Mouse (Mus musculus) cerebellum, postnatal 14 days (tissue): ENCODE measurements around the gene Tst.
A peak's percentile ranks its signal among the peaks of the same experiment; 100 is the strongest.

Source experiments
- DNase-seq, 2 experiments: peaks; one replicate each; pipeline ENCODE4 v3.0.0; 2021; ENCODE audit warnings: mixed read lengths in 2 of 2

The Tst gene

DNA sequence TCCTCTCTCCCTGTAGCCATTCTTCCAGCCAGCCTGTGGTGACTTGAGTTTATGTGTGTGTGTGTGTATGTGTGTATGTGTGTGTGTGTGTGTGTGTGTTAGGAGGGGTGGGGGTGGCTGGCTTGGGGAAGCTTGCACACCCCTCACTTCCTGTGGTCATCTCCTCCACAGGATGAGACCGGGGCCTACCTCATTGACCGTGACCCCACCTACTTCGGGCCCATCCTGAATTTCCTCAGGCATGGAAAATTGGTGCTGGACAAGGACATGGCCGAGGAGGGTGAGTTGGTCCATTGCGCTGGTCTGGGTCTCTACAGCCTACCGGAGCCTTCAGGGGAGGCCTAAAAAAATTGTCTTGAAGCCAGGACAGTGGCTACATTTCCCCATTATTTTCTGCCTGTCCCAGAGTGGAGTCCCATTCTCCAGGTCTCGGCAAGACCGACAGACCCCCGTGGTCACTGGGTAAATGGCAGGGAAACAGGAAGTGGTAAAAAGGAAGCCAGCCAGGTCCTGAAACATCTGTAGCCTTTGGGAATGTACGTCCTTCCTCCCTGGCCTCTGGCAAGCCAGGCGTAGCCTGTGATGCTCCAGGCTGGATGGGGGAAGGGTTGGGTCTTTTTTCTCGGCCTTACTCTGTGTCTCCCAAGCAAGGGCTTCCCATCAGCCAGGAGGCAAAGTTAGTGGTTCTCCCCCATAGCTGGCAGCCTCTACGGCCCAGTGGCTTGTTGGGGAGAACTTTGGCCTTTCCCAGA, 24.3 kb upstream of the Tst start:
- DNase-seq: no peak

- no peak for DNase-seq
Measured at GRCm38 (mm10) chr15:78429139-78429459, 23.4 kb upstream of the Tst start.

DNA sequence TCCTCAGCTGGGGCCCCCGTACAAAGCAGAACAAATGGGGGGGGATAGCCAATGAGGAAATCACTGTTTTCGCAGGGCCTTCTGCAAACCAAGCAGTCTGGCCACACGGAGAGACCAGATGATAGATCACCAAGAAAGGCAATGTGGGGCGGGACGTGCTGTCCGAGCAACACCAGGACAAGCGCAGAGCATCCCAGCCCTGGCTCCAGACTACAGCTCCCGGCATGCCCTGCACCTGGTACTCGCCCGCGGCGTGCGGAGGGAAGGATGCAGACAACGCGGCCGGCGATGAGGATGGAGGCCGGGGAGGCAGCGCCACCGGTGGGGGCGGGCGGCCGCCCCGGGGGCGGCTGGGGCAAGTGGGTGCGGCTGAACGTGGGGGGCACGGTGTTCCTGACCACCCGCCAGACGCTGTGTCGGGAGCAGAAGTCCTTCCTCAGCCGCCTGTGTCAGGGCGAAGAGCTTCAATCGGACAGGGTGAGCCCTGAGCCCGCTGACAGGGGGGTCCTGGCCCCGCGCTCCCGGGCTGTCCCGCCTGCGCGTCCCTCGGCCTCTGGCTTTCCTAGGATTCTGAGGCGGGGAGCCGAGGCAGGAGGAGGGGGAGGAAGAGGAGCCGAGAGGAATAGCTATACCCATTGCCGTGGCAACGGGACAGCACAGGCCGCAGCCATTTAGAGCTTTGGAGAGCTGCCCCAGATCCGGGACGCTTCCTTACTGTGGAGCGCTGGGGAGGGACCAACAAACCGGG, 22.9 kb upstream of the Tst start, which contains the start of gene Kctd17:
Gene Kctd17 (plus strand): TSS at position 174 of the 748 bp plus-strand sequence.
- DNase-seq: peak; percentile 85 to 87

- no peak for DNase-seq
Measured at GRCm38 (mm10) chr15:78425230-78425629, 19.5 kb upstream of the Tst start.

GRCm38 (mm10) chr15:78424507-78424906, 18.8 kb upstream of the Tst start:
- DNase-seq: no peak

DNA sequence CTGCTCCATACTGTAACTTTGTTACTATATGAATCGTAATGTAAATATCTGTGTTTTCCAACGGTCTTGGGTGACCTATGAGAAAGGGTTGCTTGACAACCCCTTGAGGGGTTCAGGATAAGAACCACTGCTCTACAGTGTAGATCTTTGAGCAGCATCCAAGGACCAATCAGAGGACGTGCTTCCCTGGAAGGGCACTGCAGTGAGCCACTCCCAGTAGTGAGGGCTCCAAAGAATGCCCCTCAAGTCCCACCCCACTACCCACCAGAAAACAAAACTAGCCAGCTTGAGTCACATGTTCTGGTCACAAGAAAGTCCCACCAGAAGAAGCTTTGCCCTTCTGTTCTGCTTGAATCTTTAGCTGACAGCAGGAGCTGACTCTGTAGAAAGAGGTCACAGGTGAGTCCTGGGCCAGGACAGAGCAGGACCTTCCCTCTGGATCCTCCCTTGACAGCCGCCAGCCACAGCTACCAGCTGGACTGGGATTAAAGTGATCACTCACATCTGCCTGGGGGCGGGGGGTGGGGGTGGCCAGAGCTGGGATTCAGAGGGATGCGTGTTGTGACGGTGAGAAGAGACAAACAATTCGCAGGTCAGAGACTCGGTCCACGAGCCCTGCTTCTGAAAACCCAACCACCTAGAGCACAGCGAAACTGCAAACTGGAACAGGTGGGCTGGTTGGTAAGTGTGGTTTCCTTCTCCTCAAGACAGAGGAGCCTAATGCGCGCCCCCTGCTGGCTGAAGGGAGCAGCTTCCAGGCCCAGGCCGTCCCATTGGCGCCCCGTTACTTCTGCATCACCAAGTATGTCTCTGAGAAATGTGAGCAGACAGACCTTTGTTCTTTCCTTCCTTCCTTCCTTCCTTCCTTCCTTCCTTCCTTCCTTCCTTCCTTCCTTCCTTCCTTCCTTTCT, 16.6 kb upstream of the Tst start:
- peak; percentile 91 to 94 for DNase-seq

- DNase-seq: no peak
Measured at GRCm38 (mm10) chr15:78420395-78420794, 14.7 kb upstream of the Tst start.

DNA sequence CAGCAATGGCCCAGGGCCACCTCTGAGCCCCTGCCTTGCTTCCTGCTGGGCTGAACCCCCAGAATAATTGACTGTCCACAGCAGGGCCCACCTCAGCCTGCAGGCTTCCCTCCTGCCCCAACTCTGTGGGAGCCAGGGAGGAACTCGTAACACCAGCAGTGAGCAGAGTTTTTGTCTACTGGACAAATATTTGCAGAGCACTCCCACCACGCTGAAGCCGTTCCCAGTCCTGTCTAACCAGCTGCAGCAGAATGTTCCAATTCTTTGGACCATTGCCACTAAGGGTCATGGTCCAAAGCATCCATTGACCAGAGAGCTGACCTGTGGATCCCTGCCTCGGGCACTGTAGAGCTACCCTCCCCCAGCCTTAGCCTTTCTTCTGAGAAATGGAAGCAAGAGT, 11.2 kb upstream of the Tst start:
- no peak for DNase-seq

GRCm38 (mm10) chr15:78414157-78414556, 8.4 kb upstream of the Tst start:
- no peak for DNase-seq

DNA sequence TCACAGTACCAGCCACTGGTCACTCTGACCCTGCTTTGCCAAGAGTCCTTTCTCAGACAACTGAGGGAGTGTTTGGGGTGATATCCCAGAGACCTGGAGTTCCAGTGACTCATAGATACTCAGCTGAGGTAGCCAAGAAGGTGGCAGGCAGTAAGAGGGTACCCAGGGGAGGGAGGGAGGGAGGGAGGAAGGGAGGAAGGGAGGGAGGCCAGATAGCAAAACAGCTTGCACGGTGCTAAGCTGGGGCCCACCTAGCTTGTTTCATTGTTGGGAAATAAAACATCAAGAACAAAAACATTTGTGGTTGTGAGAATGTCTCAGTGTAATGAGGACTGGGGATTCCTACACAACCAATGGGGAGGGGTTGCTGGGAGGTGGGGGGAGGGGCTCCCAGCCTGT, 8.0 kb upstream of the Tst start:
- DNase-seq: no peak

DNA sequence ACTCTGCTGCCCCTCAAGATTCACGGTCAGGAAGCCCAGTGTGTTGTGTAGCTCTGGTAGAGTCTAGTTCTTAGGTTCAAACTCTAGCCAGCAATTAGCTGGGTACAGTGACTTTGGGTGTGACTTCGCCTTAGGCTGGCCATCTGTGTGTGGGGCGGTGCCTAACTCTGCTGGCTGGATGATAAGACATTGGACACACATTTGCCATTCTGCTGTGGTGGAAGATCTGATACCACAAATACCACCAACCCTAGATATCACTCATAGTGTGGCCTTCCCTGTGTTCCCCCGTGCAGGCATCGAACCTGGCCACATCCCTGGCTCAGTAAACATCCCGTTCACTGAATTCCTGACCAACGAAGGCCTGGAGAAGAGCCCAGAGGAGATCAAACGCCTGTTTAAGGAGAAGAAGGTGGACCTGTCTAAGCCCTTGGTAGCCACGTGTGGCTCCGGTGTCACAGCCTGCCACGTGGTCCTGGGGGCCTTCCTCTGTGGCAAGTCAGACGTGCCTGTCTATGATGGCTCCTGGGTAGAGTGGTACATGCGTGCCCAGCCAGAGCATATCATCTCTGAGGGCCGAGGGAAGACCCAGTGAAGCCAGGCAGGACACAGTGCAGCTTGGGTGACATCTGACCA, 7.5 kb upstream of the Tst start:
- DNase-seq: no peak

DNA sequence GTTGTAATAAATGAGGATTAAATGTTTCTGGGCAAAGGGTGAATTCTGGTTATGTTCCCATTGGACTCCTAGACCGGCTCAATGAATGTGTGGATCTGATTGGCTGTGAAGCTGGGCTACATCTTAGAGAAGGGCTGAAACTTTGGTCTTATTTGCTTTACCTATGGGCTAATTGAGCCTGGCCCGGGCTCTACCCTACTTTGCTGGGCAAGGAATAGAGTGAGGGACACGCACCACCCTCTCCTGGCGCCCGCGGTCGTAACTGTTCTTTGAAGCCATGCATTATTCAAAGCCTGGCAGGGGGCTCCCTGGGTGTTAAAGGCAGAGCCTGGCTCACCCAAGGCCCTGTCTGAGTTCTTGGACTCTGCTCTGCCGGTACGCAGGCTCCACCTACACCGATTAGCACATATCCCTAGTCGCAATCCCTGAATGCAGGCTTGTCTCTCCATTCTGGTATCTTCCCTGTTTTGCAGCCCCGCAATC, 3.9 kb upstream of the Tst start:
- DNase-seq: no peak

GRCm38 (mm10) chr15:78406293-78406934, 707 bp upstream of the Tst start, which contains the start of gene Mpst:
Mpst (plus strand) TSS chr15:78406416.
- DNase-seq: peak; percentile 92 to 94

GRCm38 (mm10) chr15:78405098-78405497, 609 bp downstream of the Tst start:
- no peak for DNase-seq

- DNase-seq: peak; percentile 70 to 74
Measured at GRCm38 (mm10) chr15:78403896-78404295, 1.8 kb downstream of the Tst start.

DNA sequence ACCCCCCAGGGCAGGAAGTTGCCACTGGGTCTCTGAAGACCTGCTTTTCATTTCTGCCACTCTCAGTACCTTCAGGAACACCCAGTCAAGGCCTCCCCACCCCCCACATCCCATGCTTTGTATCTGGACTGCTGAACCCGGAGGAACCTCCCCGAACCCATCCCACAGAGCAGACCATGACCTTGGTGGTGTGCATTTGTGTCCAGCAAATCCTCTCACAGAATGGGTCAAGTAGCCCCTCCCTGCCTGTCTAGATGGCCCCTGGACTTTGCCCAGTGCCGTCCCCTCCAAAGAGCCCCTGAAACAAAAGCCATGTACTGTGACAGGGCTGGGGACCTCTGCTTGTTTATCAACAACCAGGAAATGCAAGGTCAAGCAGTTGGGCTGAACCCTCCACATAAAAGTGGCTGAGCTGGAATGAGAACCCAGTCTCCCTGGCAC, 2.4 kb downstream of the Tst start:
- peak in 1 of 2 experiments; percentile 23 for DNase-seq

DNA sequence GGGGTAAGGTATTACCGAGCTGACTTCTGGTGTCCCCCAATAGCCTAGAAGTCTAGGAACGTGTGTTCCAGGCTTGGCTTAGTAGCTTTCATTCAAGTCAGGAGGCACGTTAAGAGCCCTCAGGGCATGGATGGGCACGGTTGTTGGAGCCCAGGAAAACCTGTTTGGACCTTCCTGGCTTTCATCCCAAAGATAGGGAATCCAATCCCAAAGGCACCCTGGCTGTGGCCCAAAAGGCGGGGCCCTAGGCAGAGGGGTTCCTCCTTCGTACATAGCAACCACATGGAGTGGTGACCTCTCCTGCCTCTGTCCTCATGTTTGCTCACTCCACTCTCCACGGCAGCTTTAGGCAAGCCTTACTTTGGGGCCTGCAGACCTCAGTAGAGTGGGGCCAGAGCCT, 3.3 kb downstream of the Tst start:
- DNase-seq: peak in 1 of 2 experiments; percentile 52

DNA sequence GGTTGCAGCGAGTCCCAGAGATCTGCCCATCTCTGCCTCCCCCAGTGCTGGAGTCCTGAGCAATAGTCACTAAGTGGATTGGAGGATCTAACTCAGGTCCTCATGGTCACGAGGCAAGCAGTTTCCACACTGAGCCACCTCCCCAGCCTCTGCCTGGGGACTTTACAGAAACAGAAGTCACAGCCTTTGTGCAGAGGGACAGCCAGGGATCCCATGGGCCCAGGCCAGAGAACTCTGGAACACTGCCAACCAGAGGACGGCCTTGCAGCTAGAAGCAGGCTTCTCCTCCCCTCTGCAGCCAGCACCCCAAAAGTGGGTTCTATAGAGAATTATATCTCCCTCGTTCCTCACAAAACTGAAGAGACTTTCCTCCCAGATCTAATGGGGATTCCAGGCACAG, 3.8 kb downstream of the Tst start:
- DNase-seq: peak; percentile 71 to 78

DNA sequence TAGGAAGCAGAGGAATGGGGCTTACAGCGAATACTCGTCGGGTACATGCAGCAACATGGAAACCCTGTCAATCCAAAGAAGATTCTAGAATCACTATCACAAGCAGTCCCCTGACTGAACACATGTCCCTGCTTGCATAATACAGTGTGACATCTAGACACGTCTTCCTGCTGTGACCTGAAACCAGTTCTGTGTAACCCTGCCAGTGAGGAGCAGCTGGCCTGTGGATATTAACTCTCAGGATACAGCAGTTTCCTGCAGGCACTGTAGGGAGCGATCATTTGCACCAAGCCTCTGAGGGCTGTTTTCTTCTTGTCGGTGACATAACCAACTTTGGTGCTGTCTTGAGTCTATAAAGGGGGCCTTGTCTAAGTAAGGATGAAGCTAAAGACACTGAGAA, 4.4 kb downstream of the Tst start:
- peak; percentile 42 to 53 for DNase-seq

- no peak for DNase-seq
Measured at GRCm38 (mm10) chr15:78395478-78395962, 10.2 kb downstream of the Tst start, which contains the start of gene Tex33. Tex33 (minus strand) TSS chr15:78395912.

DNA sequence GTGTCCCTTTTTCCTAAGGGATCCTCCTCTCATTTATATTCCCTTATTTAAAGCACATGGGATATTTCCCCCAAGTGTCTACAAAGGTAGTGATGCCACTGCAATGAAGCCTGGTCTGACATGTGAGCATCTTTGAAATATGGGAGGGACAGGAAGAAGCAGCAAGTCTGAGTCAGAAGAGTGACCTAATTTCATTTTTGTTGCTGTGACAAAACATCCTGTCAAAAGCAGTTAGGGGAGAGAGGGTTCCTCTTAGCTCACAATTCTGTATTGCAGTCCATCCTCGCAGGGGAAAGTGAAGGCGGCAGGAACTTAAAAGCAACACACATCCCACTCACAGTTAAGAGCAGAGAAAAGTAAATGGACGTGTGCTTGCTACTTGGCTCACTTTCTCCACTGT, 14.9 kb downstream of the Tst start:
- no peak for DNase-seq

- no peak for DNase-seq
Measured at GRCm38 (mm10) chr15:78385564-78385963, 20.1 kb downstream of the Tst start.
